Mouse (Mus musculus) gastrocnemius, postnatal 36 days (tissue): Measurements from ENCODE around the gene Dlx2. TPM values are rescaled to one million over a fixed set of nuclear protein-coding genes. Genes with fewer than 3 reads are reported as not detected.

ENCODE experiments used
- DNase-seq, 2 experiments: peaks; one replicate each; pipeline ENCODE4 v3.0.0; 2022
- intact Hi-C: fragments of 180-260 bp; cut with DNase I; formaldehyde crosslinking; loops from one replicate; pipeline ENCODE4 v1.15.1; 2025
- total RNA-seq, 2 experiments: library from RNA; stranded (reverse); gene quantifications; 2 replicates each; pipeline ENCODE4 v1.2.3; 2021

Gene Dlx2
- total RNA-seq, 2 experiments from 2014 or later = not detected

GRCm38 (mm10) chr2:71541418-71542226 is 4.9 kb downstream of the Dlx2 start:
- no peak for DNase-seq

DNA sequence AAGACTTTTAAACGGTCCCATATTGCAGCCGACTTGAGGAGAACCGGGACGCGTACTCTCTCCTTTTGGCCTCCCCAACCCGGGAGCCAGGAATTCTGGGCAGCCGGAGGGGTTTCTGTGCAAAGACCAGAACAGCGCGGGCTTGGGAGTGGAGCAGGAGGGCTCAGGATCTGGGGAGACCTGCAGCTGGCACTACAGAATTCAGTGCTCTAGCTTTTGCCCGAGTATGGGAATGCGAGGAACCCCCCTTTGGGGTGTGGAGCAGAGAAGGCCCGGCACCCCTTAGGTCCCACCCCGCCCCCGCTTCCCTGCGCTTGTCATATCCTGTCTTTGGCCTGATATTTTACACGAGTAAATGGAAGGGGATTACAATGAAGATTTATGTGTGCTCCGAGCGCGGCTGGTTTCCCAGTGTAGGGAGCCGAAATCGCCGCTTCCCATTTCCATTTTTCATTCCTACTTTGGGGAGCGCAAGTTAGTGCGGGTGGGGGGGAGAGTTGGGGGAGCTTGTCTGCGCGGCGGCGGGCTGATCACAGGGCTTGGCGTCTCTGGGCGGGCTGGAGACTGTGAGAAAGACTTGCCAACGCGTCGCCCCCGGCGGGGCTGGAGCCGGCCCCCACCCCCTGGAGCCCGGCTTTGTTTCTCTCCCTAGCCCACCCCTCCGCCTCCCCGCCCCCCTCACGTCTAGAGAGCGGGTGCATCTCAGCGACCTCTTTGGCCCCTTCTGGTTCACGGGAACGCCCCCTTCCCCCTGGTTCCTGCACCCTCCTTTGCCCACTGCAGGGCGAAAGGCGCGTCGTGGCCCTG is 5.7 kb downstream of the Dlx2 start:
- no peak for DNase-seq
- intact Hi-C loops = loop anchor here (10.0 kb wide), 1 partner anchor 1734 kb away; the partner anchor contains the start of gene Sp9

More at GRCm38 (mm10) chr2:71541418-71542226, 4.9 kb downstream of the Dlx2 start:
- intact Hi-C loops = loop anchor here (10.0 kb wide), 1 partner anchor 1733 kb away; the partner anchor contains the start of gene Sp9

- intact Hi-C loops = no loop called here
- no peak for DNase-seq
Measured at GRCm38 (mm10) chr2:71534242-71535052, 12.1 kb downstream of the Dlx2 start.

DNA sequence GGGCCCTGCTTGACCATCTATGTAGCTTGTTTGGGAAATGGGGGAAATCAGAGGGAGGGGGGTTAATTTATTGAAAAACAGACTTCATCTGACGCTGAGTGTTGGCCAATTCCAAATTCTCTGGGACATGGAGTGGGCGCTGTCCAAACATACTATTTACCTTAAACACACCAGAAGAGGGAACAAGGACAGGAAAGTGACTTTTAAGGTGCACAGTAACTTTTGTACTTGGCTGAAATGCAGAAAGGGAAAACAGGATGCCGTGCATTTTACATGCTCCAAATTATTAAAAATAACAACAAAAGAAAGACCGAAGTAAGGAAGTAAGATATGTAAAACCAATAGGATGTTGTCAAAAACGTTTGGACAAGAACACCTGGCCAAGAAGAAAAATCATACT is 13.5 kb downstream of the Dlx2 start:
- DNase-seq = no peak
- intact Hi-C loops = no loop called here

GRCm38 (mm10) chr2:71531990-71532970 is 14.3 kb downstream of the Dlx2 start:
- intact Hi-C loops = loop anchor here (2.0 kb wide), 1 partner anchor 13 kb away; no protein-coding TSS in a partner anchor
- no peak for DNase-seq

GRCm38 (mm10) chr2:71531124-71531590 is 15.4 kb downstream of the Dlx2 start:
- no peak for DNase-seq
- intact Hi-C loops = loop anchor here (2.0 kb wide), 1 partner anchor 14 kb away; no protein-coding TSS in a partner anchor

GRCm38 (mm10) chr2:71530391-71531123 is 16.0 kb downstream of the Dlx2 start:
- no peak for DNase-seq
- intact Hi-C loops = loop anchor here (2.0 kb wide), 1 partner anchor 14 kb away; no protein-coding TSS in a partner anchor

GRCm38 (mm10) chr2:71529511-71530351 is 16.8 kb downstream of the Dlx2 start:
- DNase-seq = peak; percentile 53 to 56
- intact Hi-C loops = loop anchor here (2.0 kb wide), 1 partner anchor 15 kb away; no protein-coding TSS in a partner anchor

- intact Hi-C loops = no loop called here
Measured at GRCm38 (mm10) chr2:71528714-71529510, 17.6 kb downstream of the Dlx2 start.

DNA sequence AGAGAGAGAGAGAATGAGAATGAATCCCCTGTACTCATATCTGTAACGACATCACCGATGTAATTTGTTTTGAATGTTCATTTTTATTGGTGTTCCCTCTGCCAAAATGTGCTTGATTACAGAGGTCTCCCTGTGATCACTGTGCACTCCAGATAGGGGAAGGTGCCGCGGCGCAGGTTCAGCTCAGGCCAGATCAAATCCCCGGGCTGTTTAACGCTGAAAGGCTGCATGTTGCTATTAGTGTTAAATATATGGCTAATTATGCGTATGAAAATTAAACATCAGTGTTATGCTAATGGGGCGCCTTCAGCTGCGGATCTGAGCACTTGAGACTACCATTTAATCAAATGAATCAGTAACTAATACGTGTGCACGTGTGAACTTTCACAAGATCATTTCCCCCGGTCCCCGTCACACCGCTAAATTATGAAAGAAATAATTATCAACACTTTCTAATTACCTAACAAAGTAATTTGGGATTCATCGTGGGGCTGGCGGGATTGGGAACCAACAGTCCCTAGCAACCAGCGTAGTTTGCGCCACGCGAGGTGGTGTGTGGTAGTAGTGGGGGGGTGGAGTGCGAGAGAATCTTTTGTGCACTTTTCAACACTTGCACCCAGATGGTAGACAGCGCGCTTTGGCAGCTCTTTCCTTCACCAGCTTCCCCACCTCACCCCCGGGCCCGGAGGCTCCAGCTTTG is 18.4 kb downstream of the Dlx2 start, which contains the start of gene Dlx1:
Dlx1 (plus strand) TSS at position 100 of the 700 bp plus-strand sequence.
- no peak for DNase-seq
- intact Hi-C loops = no loop called here

More at GRCm38 (mm10) chr2:71528714-71529510, 17.6 kb downstream of the Dlx2 start:
- DNase-seq = no peak

- intact Hi-C loops = no loop called here
- DNase-seq = no peak
Measured at GRCm38 (mm10) chr2:71527323-71528013, 19.1 kb downstream of the Dlx2 start.

GRCm38 (mm10) chr2:71526595-71527322 is 19.8 kb downstream of the Dlx2 start:
- no peak for DNase-seq
- intact Hi-C loops = no loop called here

DNA sequence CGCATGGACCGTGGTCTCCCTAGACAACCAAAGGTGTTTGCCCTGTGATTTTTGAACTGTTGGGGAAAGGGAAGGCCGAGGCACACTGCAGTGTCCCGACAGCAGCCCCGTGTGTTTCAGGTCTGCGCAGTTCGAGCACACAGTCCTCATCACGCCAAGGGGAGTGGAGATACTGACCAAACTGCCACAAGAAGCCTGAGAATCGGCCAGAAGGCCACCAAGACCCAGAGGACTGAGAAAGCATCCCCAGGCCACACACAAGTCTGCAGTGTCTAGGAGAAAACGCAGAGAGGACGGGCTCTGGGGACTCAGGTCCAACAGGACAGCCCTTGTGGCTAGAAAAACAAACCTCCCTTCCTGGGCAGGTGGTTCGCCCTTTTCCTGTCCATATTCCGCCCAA is 21.8 kb downstream of the Dlx2 start:
- no peak for DNase-seq
- intact Hi-C loops = no loop called here

DNA sequence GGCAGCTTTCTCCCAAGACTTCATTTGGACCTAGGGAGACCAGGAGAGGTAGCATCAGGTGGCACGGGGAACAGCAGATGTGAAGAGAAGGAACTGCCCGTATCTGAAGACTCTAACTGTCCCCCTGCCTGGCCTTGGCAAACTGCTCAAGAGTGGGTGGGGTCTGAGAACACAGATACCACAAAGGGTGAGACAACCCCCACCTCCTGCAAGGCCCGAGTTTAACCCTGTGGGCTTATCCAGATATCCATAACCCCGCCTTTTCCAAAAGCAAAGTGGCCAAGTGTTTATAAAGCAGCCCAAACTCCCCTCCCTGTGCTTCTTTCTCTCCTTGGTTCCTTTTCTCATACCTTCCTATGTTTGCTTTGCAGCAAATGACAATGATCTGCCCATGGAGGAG is 23.1 kb downstream of the Dlx2 start:
- intact Hi-C loops = no loop called here
- no peak for DNase-seq

DNA sequence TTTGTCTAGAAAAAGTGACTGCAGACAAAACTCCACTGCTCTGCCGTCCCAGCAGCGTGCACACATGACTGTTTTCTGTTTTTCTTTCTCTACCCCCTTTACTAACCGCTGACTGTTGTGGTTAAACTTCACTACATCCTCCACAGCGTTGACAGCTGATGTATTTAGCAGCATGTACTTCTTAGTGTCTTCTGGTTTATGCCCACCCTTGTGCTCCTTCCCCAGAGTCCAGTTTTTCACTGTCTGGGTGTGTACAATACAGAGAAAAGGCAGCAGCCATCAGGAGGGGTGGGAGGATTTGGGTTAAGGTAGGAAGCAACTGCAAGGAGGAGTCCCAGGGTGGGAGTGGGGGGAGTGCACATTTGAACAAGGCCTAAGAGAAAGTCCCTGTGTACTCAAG is 23.7 kb downstream of the Dlx2 start:
- intact Hi-C loops = no loop called here
- DNase-seq = no peak
